Mouse (Mus musculus) ES-Bruce4 (cell line): ENCODE measurements around the gene Cd70.

Source experiments
- CTCF ChIP-seq: IDR thresholded peaks from one replicate; pipeline ENCODE4 v1.8.1; 2011; ENCODE audit warnings: low read depth, low read length
- EP300 ChIP-seq: IDR thresholded peaks from 2 replicates; pipeline ENCODE4 v1.6.1; 2011; ENCODE audit warnings: low read depth, low read length; ENCODE audit not compliant: insufficient read depth
- POLR2A ChIP-seq: IDR thresholded peaks from one replicate; pipeline ENCODE4 v1.8.1; 2011; ENCODE audit warnings: low read length; ENCODE audit not compliant: insufficient read depth

DNA sequence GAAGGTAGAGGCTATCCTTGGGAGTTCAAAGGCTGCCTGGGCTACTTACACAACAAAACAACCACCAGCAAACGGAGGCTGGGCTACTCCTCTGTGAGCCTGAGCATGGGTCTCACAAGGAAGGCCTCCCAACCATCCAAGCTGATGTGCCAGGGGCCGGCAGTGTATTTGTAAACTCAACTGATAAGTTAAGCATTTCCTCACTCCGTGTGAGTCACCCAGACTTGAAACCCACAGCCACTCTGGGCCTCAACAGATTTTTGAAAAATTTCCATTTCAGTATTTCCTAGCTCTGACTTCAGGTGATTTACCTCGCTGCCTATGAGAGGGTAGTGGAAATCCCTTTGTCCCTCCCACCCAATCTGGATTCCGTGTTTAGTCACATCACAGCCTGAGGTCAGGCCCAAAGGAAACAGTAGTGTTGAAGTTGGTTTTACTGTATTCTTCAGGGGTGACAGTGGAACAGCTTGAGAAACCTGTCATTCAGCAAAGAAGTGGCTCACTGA, 40.9 kb downstream of the Cd70 start:
- TF ChIP-seq POLR2A = no peak
- TF ChIP-seq CTCF = no peak
- TF ChIP-seq EP300 = no peak
